Mouse (Mus musculus) C2C12 (cell line): Measurements from ENCODE around the gene Prdx6b.

Source experiments
- CTCF ChIP-seq: IDR thresholded peaks from one replicate; pipeline ENCODE4 v1.5.1; 2011; ENCODE audit not compliant: control insufficient read depth, insufficient read depth, insufficient read length
- MYOD1 ChIP-seq: IDR thresholded peaks from one replicate; pipeline ENCODE4 v1.6.1; 2011; ENCODE audit warnings: low read depth; ENCODE audit not compliant: control insufficient read depth, insufficient read length
- MYOG ChIP-seq: IDR thresholded peaks from one replicate; pipeline ENCODE4 v1.6.1; 2011; ENCODE audit not compliant: control insufficient read depth, insufficient read length; ENCODE audit errors: extremely low read depth

DNA sequence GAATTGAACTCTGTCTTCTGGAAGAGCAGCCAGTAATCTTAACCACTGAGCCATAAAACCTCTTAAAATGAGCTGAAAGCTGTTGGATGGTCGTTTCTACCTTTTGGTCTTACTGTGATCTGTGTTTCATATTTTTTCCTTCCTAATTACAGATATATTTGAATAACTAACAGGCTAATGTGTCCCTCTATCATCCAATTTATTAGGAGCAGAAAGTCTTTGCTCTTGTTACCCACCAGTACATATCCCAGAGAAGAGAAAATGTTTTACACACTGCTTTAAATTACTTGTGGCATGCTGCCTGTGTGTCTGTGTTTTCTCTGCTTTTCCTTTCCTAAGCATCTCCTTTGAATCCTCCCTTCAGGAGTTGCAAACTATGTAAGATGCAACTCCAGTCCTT is 21.9 kb downstream of the Prdx6b start:
- no peak for TF ChIP-seq CTCF
- no peak for TF ChIP-seq MYOG
- TF ChIP-seq MYOD1: no peak
